Mouse (Mus musculus) MEL (cell line): ENCODE measurements around the gene Vipr2.

Source experiments
- CHD1 ChIP-seq: IDR thresholded peaks from 2 replicates; pipeline ENCODE4 v1.6.1; 2012; ENCODE audit warnings: low read depth, mild to moderate bottlenecking, inconsistent platforms, low read length, improper control_type of control experiment
- CTCF ChIP-seq, 3 experiments: IDR thresholded peaks in 2 of 3; conservative IDR thresholded peaks in 1 of 3; 2 replicates each; pipeline ENCODE4 v1.5.1; 2011 to 2012; ENCODE audit warnings: low read length in 3 of 3, low read depth in 2 of 3, mild to moderate bottlenecking in 2 of 3, improper control_type of control experiment in 1 of 3, inconsistent platforms in 1 of 3, mixed read lengths in 1 of 3, moderate library complexity in 1 of 3; ENCODE audit not compliant: control insufficient read depth in 1 of 3, insufficient read depth in 1 of 3, poor library complexity in 1 of 3, severe bottlenecking in 1 of 3
- EP300 ChIP-seq, 2 experiments: IDR thresholded peaks; 2 replicates each; pipeline ENCODE4 v1.6.1; 2011; ENCODE audit warnings: improper control_type of control experiment in 2 of 2, low read length in 2 of 2, low read depth in 1 of 2, mild to moderate bottlenecking in 1 of 2
- ETS1 ChIP-seq: IDR thresholded peaks from 2 replicates; pipeline ENCODE4 v1.6.1; 2012; ENCODE audit warnings: low read depth, mild to moderate bottlenecking, inconsistent platforms, low read length, improper control_type of control experiment, moderate library complexity
- GATA1 ChIP-seq: IDR thresholded peaks from 2 replicates; pipeline ENCODE4 v1.6.1; 2011; ENCODE audit warnings: low read depth, low read length, improper control_type of control experiment
- NRF1 ChIP-seq: IDR thresholded peaks from 2 replicates; pipeline ENCODE4 v1.6.1; 2014; ENCODE audit warnings: low read depth, mild to moderate bottlenecking, inconsistent platforms, low read length, improper control_type of control experiment, moderate library complexity; ENCODE audit not compliant: poor library complexity, insufficient read depth, severe bottlenecking
- POLR2A ChIP-seq, 2 experiments: IDR thresholded peaks; 2 replicates each; pipeline ENCODE4 v1.6.1; 2011 to 2012; ENCODE audit warnings: low read length in 2 of 2, mild to moderate bottlenecking in 2 of 2, control low read depth in 1 of 2, improper control_type of control experiment in 1 of 2, low read depth in 1 of 2, moderate library complexity in 1 of 2; ENCODE audit not compliant: control insufficient read depth in 1 of 2, insufficient read depth in 1 of 2, poor library complexity in 1 of 2
- POLR2AphosphoS2 ChIP-seq: IDR thresholded peaks from 2 replicates; pipeline ENCODE4 v1.6.1; 2011; ENCODE audit warnings: low read length, improper control_type of control experiment
- RAD21 ChIP-seq: IDR thresholded peaks from 2 replicates; pipeline ENCODE4 v1.6.1; 2011; ENCODE audit warnings: mild to moderate bottlenecking, low read depth, low read length, improper control_type of control experiment
- TCF12 ChIP-seq: IDR thresholded peaks from 2 replicates; pipeline ENCODE4 v1.6.1; 2014; ENCODE audit warnings: low read depth, mild to moderate bottlenecking, inconsistent platforms, low read length, improper control_type of control experiment, moderate library complexity
- UBTF ChIP-seq: IDR thresholded peaks from 2 replicates; pipeline ENCODE4 v1.6.1; 2012; ENCODE audit warnings: low read depth, mild to moderate bottlenecking, inconsistent platforms, low read length, improper control_type of control experiment, moderate library complexity, borderline replicate concordance; ENCODE audit not compliant: insufficient read depth

DNA sequence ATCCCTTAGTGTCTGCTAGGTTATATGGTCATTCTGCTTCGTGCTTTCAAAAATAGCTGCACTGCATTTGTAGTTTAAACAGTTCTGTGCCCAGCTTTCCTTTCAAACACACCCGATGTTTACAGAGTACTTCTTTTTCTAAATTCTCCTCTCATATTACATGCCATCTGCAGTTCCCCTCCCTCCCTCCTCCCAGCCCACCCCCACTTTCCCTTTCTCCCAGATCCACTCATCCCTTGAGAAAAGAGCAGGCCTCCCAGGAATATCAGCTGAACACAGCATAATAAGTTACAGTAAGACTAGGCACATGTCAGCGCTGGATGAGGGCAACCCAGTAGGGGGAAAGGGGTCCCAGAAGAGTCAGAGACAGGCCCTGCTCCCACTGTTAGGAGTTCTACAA, 28.3 kb upstream of the Vipr2 start:
- TF ChIP-seq ETS1 (no peak), RAD21 (no peak), UBTF (no peak), POLR2A (IDR thresholded peaks at IDR 0.05; ENCODE audit: control insufficient read depth in 1 of 2, insufficient read depth in 1 of 2, low read depth in 1 of 2, low read length in 2 of 2, poor library complexity in 1 of 2) (no peak), CHD1 (no peak), POLR2AphosphoS2 (no peak), TCF12 (no peak), CTCF (IDR thresholded peaks at IDR 0.05 in 2 of 3, conservative IDR thresholded peaks at IDR 0.05 in 1 of 3; ENCODE audit: control insufficient read depth in 1 of 3, insufficient read depth in 1 of 3, low read depth in 2 of 3, low read length in 3 of 3, poor library complexity in 1 of 3, severe bottlenecking in 1 of 3) (no peak), EP300 (IDR thresholded peaks at IDR 0.05; ENCODE audit: low read depth in 1 of 2, low read length in 2 of 2) (no peak), GATA1 (no peak), NRF1 (no peak)
